ENCODE assay signal across 13 mouse cellular contexts in the genomic region with DNA sequence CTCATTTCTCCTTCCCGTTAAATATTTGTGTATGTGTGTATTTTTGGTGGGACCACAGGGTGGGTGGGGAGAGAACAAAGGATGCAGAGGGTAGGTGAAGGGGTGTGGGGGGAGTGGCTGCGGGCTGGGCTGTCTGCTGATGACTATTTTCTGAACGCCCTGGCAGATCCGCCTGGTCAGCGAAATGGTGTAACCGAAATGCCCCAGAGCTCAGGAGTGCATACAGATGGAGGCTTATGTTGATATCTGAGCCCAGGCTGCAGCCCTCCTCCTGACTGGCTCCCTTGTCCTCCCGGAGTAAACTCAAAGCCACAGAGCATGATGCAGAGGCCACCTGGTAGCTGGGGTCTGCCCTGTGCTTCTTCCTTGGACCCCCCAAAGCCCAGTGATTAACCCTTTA. TPM values are rescaled to one million over a fixed set of nuclear protein-coding genes. Genes with fewer than 3 reads are reported as not detected.
DNase-seq lines count a peak whose midpoint lies in the region; ATAC-seq and TF ChIP-seq lines count a peak whose summit lies in the region.
"Had no signal": no experiment of that assay in that cellular context is flagged by ENCODE, and none has a peak within 500 bp of the region (broad histone marks: within the 10 kb centered on the region; RNA-seq: fewer than 3 reads in every experiment).

No protein-coding gene starts in this region.

- peaks cover 56% of the 10 kb centered on the region for H3K36me3 ChIP-seq in forebrain, embryonic 12.5 days (replicated peaks)
- peaks cover 3% of the 10 kb centered on the region for H3K36me3 ChIP-seq in forebrain, embryonic 11.5 days (ENCODE audit: control insufficient read depth, insufficient read depth, low read length)
- peaks cover 53% of the 10 kb centered on the region for H3K36me3 ChIP-seq in forebrain, embryonic 14.5 days (ENCODE audit: control insufficient read depth, insufficient read depth, low read length)
- peaks cover 18% of the 10 kb centered on the region for H3K36me3 ChIP-seq in kidney, postnatal 0 days (ENCODE audit: insufficient read depth, low read length)
- H3K36me3 ChIP-seq in midbrain, embryonic 14.5 days (ENCODE audit: control insufficient read depth, insufficient read depth, low read length): peaks cover 46% of the 10 kb centered on the region
- H3K36me3 ChIP-seq in liver, embryonic 11.5 days (ENCODE audit: control insufficient read depth, insufficient read depth, low read length): peaks cover 5% of the 10 kb centered on the region
- H3K36me3 ChIP-seq: G1E had no signal

- no peak for TF ChIP-seq CTCF in kidney, postnatal 0 days (IDR thresholded peaks at IDR 0.05; ENCODE audit: low read depth)

- H3K27ac ChIP-seq in forebrain, embryonic 12.5 days: peak overlapping the region; percentile 70
- no peak overlapping the region for H3K27ac ChIP-seq in forebrain, embryonic 11.5 days (ENCODE audit: low read depth, low read length)
- H3K27ac ChIP-seq in forebrain, embryonic 14.5 days (ENCODE audit: low read depth, low read length): peak overlapping the region; percentile 30; the same call in 1 of the 2 replicates
- H3K27ac ChIP-seq in kidney, postnatal 0 days: peak overlapping the region; percentile 5; the same call in 1 of the 2 replicates
- H3K27ac ChIP-seq in midbrain, embryonic 14.5 days (replicated peaks; ENCODE audit: low read depth, low read length): peak overlapping the region; percentile 63
- H3K27ac ChIP-seq in liver, embryonic 11.5 days (ENCODE audit: low read depth, low read length): no peak overlapping the region

- peaks cover 8% of the 10 kb centered on the region; the same call in 1 of the 2 replicates for H3K4me1 ChIP-seq in forebrain, embryonic 12.5 days
- H3K4me1 ChIP-seq in forebrain, embryonic 11.5 days (replicated peaks; ENCODE audit: control insufficient read depth, insufficient read depth, low read length): no peaks in the 10 kb centered on the region
- no peaks in the 10 kb centered on the region for H3K4me1 ChIP-seq in forebrain, embryonic 14.5 days (ENCODE audit: control insufficient read depth, insufficient read depth, low read length)
- no peaks in the 10 kb centered on the region for H3K4me1 ChIP-seq in kidney, postnatal 0 days (replicated peaks; ENCODE audit: insufficient read depth, low read length)
- no peaks in the 10 kb centered on the region for H3K4me1 ChIP-seq in midbrain, embryonic 14.5 days (ENCODE audit: control insufficient read depth, insufficient read depth, low read length)
- H3K4me1 ChIP-seq in liver, embryonic 11.5 days (replicated peaks; ENCODE audit: control insufficient read depth, insufficient read depth, low read length): no peaks in the 10 kb centered on the region

- no peak for DNase-seq in forebrain, embryonic 11.5 days (ENCODE audit: low spot score)
- no peak for DNase-seq in forebrain, embryonic 14.5 days (ENCODE audit: low spot score)
- peak; percentile 64 for DNase-seq in kidney, postnatal 0 days (ENCODE audit: low spot score)
- DNase-seq in midbrain, embryonic 14.5 days: peak; percentile 33
- no peak for DNase-seq in liver, embryonic 11.5 days (ENCODE audit: low spot score)
- DNase-seq in spleen, postnatal 36 days (ENCODE audit: low spot score in 2 of 2): no peak
- DNase-seq in thymus, postnatal 25 days: no peak
- DNase-seq: gastrocnemius, postnatal 10 days; lung, adult 2 months; right cerebral cortex, postnatal 25 days had no signal

- no peak overlapping the region for H3K9ac ChIP-seq in forebrain, embryonic 12.5 days
- H3K9ac ChIP-seq in forebrain, embryonic 11.5 days (ENCODE audit: low read length): no peak overlapping the region
- H3K9ac ChIP-seq in forebrain, embryonic 14.5 days (ENCODE audit: low read length): no peak overlapping the region
- H3K9ac ChIP-seq in kidney, postnatal 0 days (ENCODE audit: low read depth, low read length): no peak overlapping the region
- no peak overlapping the region for H3K9ac ChIP-seq in midbrain, embryonic 14.5 days (replicated peaks; ENCODE audit: low read length)
- H3K9ac ChIP-seq in liver, embryonic 11.5 days (ENCODE audit: low read depth, low read length): no peak overlapping the region

- no peak overlapping the region for H3K4me2 ChIP-seq in forebrain, embryonic 12.5 days
- H3K4me2 ChIP-seq in forebrain, embryonic 11.5 days (ENCODE audit: low read depth, low read length, severe bottlenecking): no peak overlapping the region
- no peak overlapping the region for H3K4me2 ChIP-seq in forebrain, embryonic 14.5 days (ENCODE audit: low read length)
- H3K4me2 ChIP-seq in kidney, postnatal 0 days (ENCODE audit: low read length): no peak overlapping the region
- no peak overlapping the region for H3K4me2 ChIP-seq in midbrain, embryonic 14.5 days (ENCODE audit: low read length)
- H3K4me2 ChIP-seq in liver, embryonic 11.5 days: no peak overlapping the region

- no peak overlapping the region for H3K4me3 ChIP-seq in forebrain, embryonic 12.5 days (replicated peaks)
- no peak overlapping the region for H3K4me3 ChIP-seq in forebrain, embryonic 11.5 days (ENCODE audit: low read depth, low read length)
- H3K4me3 ChIP-seq in forebrain, embryonic 14.5 days (ENCODE audit: low read depth, low read length): no peak overlapping the region
- H3K4me3 ChIP-seq in kidney, postnatal 0 days (replicated peaks; ENCODE audit: low read depth, low read length): no peak overlapping the region
- H3K4me3 ChIP-seq in midbrain, embryonic 14.5 days (replicated peaks; ENCODE audit: low read depth, low read length): no peak overlapping the region
- no peak overlapping the region for H3K4me3 ChIP-seq in liver, embryonic 11.5 days (ENCODE audit: low read depth, low read length)
- H3K4me3 ChIP-seq: megakaryocyte, embryonic 14.5 days had no signal

- H3K27me3 ChIP-seq in forebrain, embryonic 12.5 days: no peaks in the 10 kb centered on the region
- H3K27me3 ChIP-seq in forebrain, embryonic 11.5 days (ENCODE audit: control insufficient read depth, insufficient read depth, low read length): no peaks in the 10 kb centered on the region
- H3K27me3 ChIP-seq in forebrain, embryonic 14.5 days (replicated peaks; ENCODE audit: control insufficient read depth, insufficient read depth, low read length): no peaks in the 10 kb centered on the region
- no peaks in the 10 kb centered on the region for H3K27me3 ChIP-seq in kidney, postnatal 0 days (ENCODE audit: insufficient read depth, low read length)
- no peaks in the 10 kb centered on the region for H3K27me3 ChIP-seq in midbrain, embryonic 14.5 days (ENCODE audit: control insufficient read depth, insufficient read depth, low read length)
- no peaks in the 10 kb centered on the region for H3K27me3 ChIP-seq in liver, embryonic 11.5 days (replicated peaks; ENCODE audit: control insufficient read depth, insufficient read depth, low read length)

- 68% methylated on average over 7 of the region's 7 CpGs for WGBS in forebrain, embryonic 12.5 days
- WGBS in forebrain, embryonic 11.5 days: 78% methylated on average over 7 of the region's 7 CpGs
- 65% methylated on average over 7 of the region's 7 CpGs for WGBS in forebrain, embryonic 14.5 days
- WGBS in kidney, postnatal 0 days: 46% methylated on average over 7 of the region's 7 CpGs
- WGBS in midbrain, embryonic 14.5 days: 58% methylated on average over 7 of the region's 7 CpGs
- WGBS in liver, embryonic 11.5 days: 74% methylated on average over 7 of the region's 7 CpGs

- ATAC-seq in forebrain, embryonic 12.5 days (ENCODE audit: low FRiP score): peak; percentile 37
- ATAC-seq in forebrain, embryonic 11.5 days (replicated peaks; ENCODE audit: low FRiP score): no peak
- ATAC-seq in forebrain, embryonic 14.5 days: peak; percentile 41; the same call in 1 of the 2 replicates
- 0 out of 2 replicates have a peak, but pooled peaks have one; percentile 18 for ATAC-seq in kidney, postnatal 0 days (replicated peaks; ENCODE audit: low FRiP score, low read depth)
- no peak for ATAC-seq in midbrain, embryonic 14.5 days (ENCODE audit: low FRiP score, low TSS enrichment)
- ATAC-seq in liver, embryonic 11.5 days (replicated peaks; ENCODE audit: low FRiP score): no peak

- H3K9me3 ChIP-seq in forebrain, embryonic 12.5 days: no peaks in the 10 kb centered on the region
- H3K9me3 ChIP-seq in forebrain, embryonic 11.5 days (ENCODE audit: control insufficient read depth, low read length): no peaks in the 10 kb centered on the region
- no peaks in the 10 kb centered on the region for H3K9me3 ChIP-seq in forebrain, embryonic 14.5 days (replicated peaks; ENCODE audit: control insufficient read depth, low read length)
- no peaks in the 10 kb centered on the region for H3K9me3 ChIP-seq in kidney, postnatal 0 days (replicated peaks; ENCODE audit: low read length)
- no peaks in the 10 kb centered on the region for H3K9me3 ChIP-seq in midbrain, embryonic 14.5 days (ENCODE audit: control insufficient read depth, low read length)
- no peaks in the 10 kb centered on the region for H3K9me3 ChIP-seq in liver, embryonic 11.5 days (ENCODE audit: control insufficient read depth, low read length)
- H3K9me3 ChIP-seq: G1E; megakaryocyte, embryonic 14.5 days had no signal

RNA-seq across cellular contexts. Expression of gene Ptprf, which starts 47.4 kb away (rescaled TPM):
- 118 and 122 TPM in 2 replicates for polyA plus RNA-seq in forebrain, embryonic 12.5 days (2016; fragmentation: Nextera tagmentation; extraction: Ambion mirVana)
- polyA plus RNA-seq in forebrain, embryonic 11.5 days (2014; fragmentation: Nextera tagmentation; extraction: Ambion mirVana): 90.5 and 99.9 TPM in 2 replicates
- polyA plus RNA-seq in forebrain, embryonic 14.5 days (2014; fragmentation: Nextera tagmentation; extraction: Ambion mirVana): 42.0 and 50.2 TPM in 2 replicates
- 34.0 and 37.6 TPM in 2 replicates for polyA plus RNA-seq in kidney, postnatal 0 days (2015; fragmentation: Nextera tagmentation; extraction: Ambion mirVana)
- 69.5 and 73.4 TPM in 2 replicates for polyA plus RNA-seq in midbrain, embryonic 14.5 days (2014; fragmentation: Nextera tagmentation; extraction: Ambion mirVana)
- polyA plus RNA-seq in liver, embryonic 11.5 days (2014; fragmentation: Nextera tagmentation; extraction: Ambion mirVana): 29.1 and 29.2 TPM in 2 replicates
- polyA plus RNA-seq: G1E had no signal

Comparison
In these comparisons a context has a peak if more than half of its experiments do, and no peak if none do; other contexts are left out.
1. ATAC-seq: peak in forebrain, embryonic 12.5 days (single experiment), forebrain, embryonic 14.5 days (single experiment) and kidney, postnatal 0 days (single experiment); none in forebrain, embryonic 11.5 days (single experiment), midbrain, embryonic 14.5 days (single experiment) and liver, embryonic 11.5 days (single experiment).
2. H3K27ac ChIP-seq: peak in forebrain, embryonic 12.5 days (single experiment), forebrain, embryonic 14.5 days (single experiment), kidney, postnatal 0 days (single experiment) and midbrain, embryonic 14.5 days (single experiment); none in forebrain, embryonic 11.5 days (single experiment) and liver, embryonic 11.5 days (single experiment).
3. DNase-seq: peak in kidney, postnatal 0 days (single experiment) and midbrain, embryonic 14.5 days (single experiment); none in forebrain, embryonic 11.5 days (single experiment), forebrain, embryonic 14.5 days (single experiment), liver, embryonic 11.5 days (single experiment), spleen, postnatal 36 days (0 of 2) and thymus, postnatal 25 days (single experiment).